Mouse (Mus musculus) left cerebral cortex, adult 9 months (tissue): Measurements from ENCODE around the gene Efna5.

Experiments
- DNase-seq, 2 experiments: peaks; one replicate each; pipeline ENCODE4 v3.0.0; 2022; ENCODE audit warnings: low spot score in 2 of 2

Gene Efna5

DNA sequence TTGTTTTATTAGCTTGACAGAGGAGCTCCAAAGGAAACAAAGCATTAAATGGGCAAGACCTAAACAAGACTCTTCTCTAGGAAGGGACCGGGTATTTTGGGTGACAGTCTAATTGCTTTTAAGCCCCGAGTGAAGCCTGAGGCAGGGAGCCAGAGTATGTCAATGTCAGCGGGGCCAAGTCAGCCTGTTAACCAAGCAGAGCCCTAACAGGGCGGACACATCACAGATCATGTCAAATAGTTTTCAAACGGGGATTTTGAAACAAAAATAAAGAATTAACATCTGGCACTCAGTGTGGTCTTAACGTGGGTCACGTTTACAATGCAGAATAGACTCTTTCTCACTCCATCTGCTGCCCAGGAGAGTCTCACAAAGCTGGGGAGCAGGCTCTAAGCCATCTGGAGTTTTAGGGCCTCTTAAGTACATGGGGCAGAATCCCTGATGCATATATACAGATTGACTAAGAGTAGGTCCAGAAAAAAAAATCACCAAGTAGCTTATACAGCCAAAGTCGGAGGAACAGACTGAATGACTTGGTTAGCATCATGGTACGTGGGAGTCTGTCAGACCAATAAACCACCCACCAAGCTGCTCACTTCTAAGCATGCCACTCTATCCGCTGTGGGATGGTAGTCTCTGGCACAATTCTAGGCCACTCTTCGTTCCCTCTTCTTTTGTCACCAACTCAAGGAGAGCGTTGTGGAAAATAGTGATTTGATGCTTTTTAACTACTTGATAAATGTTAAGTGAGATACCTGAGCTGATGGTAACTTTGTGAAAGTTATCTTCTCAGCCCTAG lies 223.1 kb downstream of the Efna5 start:
- DNase-seq = no peak

DNA sequence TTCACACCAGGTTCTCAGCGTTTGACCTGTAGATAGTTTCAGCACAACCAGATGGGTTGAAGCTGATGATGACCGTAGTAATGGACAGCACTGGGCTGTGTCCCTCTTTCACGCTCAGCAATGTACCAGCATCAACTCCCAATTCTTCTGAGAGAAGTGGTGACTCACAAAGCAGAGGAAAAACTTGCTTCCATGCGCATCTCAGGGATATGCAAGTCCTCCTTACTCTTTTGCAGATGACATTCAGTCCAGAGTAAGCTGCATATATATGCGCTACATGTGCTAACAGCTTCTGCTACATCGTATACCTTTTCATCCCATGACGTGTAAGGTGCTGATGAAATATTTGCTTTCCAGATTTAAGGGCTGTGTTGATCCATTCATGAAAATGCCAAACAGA lies 224.1 kb downstream of the Efna5 start:
- no peak for DNase-seq

DNA sequence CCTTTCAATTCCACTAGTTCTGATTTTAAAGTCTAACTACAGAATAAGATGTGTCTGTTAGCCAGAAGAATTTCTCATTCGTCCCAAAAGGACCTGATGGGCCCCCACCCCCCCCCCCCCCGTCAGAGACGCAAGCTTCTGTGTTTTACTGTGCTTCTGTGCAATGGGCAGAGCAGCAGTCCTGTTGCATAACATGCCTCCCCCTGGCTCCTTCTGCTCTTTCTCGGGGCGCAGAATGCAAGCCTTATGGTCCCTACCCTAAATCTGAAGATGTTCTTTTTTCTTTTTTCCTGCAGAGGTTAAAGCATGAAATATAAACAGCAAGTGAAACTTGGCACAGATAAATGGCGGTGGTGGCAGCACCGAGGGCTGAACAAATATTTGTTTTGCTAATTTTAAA lies 224.5 kb downstream of the Efna5 start:
- peak in 1 of 2 experiments; percentile 33 for DNase-seq

DNA sequence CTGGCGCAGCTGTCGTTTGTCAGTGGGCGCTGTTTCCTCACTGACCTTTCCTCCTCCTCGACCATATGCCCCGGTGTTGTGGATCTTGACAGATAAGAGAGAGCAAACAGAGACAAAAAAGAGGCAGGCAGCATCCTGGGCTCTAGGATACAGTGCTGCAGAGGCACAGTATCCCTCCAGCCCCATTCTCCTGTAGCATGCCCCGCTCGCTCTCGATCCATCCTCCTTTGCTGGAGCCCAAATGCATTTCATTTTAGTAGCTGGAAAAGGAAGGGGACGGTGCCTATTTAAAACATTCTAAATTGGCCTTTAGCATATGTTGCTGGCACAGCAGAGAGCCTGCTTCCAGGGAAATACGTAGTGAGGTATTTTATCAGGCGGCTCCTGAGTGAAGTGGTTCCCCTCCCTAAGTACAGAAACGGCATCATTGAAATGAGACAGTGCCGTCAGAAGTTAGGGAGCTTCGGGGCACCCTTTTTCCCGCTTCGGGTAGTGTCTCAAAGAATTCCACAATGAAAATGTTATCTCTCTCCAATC lies 225.2 kb downstream of the Efna5 start:
- peak in 1 of 2 experiments; percentile 53 for DNase-seq

DNA sequence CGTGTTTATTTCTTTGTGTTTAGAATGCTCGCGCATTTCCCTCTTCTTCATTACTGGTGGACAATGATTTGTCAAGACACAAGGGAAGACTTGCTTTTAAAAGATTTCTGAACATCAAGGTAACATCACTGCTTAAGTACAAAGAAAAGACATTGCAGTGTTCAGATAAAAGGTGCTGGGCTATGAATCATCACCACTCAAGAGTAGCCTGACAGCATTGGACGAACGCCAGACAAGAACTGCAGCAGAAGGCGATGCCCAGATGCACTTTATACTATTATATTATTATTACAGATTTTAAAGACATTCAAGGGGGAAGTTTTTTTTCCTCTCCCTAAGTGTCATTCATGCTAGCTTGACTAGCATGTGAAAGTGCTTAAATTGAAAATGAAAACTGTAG lies 228.7 kb downstream of the Efna5 start:
- no peak for DNase-seq

DNA sequence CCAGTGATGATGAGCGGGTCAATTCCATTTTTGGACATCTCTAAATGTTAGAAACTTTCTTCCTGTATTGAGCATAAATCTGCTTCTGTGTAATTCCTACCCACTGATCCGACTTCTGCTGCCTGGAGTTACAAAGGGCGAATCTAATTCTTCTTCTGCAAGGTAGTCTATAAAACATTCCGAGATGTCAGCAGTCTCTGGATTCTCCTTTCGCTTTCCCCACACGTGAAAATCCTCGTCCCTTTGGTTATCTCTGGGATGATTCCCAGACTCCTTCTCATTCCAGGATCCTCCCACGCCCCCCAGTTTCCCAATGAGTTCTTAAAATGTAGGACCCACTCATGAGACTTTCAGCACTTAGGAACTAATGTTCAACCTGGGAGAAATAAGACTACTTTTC lies 229.4 kb downstream of the Efna5 start:
- no peak for DNase-seq

DNA sequence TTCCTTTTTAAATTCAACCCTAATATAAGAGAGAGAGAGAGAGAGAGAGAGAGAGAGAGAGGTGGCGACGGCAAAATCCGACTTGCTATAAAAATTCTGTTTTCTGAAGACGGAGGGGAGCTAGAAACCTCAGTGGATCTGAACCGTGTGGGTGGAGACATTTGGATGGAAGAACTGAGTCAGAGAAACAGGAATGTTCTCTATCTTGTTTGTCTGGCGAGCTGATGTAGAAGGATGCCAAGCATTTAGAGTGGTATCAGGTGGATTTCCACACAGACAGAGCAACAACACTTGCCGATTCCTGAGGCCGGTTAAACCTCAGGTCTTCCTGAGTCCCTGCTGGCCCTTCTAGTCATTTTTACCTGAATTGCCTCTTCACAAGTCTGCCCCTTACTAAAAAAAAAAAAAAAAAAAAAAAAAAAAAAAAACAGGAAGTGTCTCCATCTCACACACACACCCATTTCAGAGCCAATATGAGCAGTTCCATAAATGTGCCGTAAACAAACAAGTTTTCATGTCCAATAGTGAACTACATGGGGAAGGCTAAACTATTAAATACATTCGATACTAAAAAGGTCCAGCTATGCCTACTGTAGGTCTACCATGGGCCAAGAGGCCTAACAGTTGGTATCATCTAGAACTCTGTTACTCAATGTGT lies 231.7 kb downstream of the Efna5 start:
- peak in 1 of 2 experiments; percentile 54 for DNase-seq

DNA sequence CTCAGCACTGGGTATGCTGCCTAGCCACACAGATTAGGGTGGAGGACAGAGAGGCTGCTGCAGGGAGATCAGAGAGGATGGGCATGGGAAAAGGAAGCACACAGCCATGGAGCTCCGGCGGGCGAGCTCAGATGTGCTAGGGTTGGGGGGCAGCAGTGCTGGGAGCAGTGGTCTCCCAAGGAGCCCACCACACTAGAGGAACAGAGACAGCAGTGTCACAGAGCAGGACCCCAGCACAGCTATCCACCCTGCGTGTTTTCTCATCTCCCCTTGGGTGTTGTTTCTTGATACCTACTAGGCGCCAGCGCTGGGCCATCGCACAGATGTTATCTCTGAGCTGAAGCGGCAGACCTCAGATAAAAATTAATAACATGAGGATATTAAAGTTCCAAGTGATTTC lies 234.3 kb downstream of the Efna5 start:
- DNase-seq = no peak

DNA sequence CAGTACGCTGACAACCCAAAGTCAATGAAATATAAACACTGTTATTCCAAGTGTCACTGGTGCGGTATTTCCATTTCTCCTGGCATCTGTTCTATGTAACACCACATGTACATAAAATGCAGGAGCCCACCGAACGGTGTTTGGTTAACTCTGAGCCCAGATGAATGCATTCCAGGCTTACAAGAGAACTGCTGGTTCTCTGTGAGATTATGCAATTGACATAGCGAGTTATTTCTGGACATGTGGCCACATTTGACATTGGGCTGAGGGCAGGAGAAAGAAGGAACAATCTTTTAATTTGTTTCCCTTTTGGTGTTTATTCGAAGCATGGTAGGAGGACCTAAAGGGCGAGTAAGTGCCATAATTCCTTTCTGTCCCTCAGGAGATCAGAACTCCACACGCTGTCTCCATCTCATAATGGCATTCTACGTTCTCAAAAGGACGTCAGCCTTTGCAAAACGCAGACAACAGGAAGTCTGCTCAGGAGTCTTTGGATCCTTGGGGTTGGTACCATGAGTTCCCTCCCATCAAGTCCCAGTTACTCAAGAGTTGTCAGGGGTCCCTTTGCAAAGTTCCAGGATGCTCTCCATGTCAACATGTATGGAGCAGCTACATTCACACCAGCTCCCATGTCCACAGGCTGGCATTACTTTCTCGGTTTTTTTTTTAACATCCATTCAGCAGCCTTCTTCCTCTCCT lies 238.5 kb downstream of the Efna5 start:
- DNase-seq = no peak

DNA sequence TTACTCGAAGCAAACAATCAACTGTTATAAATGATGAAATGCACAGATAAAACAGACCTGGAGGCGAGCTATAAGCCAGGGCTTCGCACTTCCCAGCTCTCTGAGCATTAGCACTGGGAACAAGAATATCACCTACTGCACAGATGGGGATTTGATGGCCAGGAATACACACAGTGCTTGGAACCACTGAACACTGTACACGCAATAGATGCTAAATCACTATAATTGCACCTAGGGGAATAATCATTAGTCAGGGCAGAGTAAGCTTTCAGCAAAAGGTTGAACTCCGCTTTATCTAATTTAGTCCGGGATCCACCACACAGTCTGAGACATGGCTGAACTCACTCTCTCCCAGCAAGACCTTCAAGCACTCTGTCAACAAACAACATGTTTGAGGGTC lies 240.5 kb downstream of the Efna5 start:
- no peak for DNase-seq

DNA sequence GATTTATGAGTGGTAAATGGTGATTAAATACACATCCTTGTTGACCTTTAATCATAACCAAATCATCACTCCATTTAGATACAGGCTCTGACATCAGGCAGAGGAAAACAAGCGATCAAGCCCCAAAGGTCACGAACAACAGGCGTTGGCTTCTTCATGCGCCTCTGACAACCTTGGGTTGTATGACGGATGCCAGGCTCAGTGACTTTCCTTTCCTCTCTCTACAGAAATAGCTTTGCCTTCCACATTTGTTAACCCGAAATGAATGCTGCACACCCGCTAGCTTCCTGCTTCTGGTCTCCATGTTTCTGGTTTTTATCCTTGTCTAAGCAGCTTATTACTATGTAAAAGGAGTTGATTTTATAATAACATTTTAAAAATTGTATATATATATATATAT lies 244.2 kb downstream of the Efna5 start:
- DNase-seq = no peak

DNA sequence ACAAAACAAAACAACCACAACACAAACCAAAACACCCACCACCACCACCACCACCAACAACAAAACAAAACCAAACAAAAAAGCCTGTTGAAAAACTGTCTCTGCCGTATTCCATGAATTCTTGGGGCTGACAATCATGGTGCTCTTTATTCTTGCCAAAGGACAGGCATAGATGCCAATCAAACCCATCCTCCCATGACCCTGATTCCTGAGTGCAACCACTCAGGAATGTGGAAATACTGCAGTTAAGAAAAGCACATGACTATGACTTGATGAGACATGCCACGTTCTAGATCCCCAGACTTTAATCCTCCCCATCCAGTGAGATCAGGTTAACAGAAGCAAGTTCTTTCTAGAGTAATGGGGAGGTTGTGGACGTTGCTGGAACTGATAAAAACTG lies 246.2 kb downstream of the Efna5 start:
- DNase-seq = no peak

DNA sequence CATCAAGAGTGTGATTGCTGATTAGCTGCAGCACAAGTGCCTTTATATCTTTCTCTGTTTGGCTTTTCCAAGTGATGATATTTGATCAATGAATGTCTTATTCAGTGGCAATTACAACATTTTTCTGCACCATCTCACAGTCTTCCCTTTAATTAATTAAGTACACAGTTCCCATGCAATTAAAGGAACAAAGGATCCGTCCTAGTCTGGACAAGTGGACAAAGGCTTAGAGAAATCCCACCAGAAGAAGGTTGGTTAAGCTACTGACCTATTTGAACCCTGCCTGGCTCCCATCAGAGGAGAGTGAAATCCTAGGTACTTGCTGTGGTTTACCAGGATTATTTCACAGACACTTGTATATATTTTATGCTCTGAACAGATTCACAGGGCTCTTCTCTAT lies 252.6 kb downstream of the Efna5 start:
- no peak for DNase-seq

DNA sequence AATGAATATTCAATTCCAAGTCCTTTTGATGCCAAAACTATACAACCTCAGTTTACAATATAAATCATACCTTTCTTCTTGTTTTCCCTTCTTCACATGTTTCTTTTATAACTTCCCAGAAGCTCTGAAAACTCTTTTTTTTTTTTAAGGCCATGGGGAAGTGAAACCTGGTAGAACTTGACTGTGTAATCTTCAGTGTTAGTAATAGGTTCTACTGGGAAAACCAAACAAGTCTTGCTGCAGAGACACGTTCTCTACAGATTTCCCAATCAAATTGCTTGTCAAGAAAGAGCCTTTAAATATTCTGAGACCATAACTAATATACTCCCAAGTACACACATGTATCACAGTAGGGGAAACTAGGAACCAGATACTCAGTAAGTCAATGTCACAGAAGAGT lies 253.6 kb downstream of the Efna5 start:
- DNase-seq = no peak

DNA sequence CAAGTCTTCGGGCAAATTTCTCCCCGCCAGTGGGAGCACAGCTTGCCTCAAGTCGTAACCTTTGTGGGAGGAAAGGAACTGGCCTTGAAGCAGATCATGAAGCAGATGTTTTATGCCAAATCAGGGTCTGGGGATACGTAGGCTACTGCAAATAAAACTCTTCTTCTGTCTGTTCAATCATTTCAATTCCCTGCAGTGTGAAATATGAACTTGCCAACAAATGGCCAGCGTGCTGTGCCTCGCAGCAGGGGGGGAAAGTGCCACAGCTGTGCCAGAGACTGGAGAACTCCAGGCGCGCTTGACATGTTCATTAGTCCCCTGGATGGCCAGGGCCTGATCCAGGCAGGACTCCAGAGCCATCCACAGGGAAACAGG lies 255.5 kb downstream of the Efna5 start:
- no peak for DNase-seq

DNA sequence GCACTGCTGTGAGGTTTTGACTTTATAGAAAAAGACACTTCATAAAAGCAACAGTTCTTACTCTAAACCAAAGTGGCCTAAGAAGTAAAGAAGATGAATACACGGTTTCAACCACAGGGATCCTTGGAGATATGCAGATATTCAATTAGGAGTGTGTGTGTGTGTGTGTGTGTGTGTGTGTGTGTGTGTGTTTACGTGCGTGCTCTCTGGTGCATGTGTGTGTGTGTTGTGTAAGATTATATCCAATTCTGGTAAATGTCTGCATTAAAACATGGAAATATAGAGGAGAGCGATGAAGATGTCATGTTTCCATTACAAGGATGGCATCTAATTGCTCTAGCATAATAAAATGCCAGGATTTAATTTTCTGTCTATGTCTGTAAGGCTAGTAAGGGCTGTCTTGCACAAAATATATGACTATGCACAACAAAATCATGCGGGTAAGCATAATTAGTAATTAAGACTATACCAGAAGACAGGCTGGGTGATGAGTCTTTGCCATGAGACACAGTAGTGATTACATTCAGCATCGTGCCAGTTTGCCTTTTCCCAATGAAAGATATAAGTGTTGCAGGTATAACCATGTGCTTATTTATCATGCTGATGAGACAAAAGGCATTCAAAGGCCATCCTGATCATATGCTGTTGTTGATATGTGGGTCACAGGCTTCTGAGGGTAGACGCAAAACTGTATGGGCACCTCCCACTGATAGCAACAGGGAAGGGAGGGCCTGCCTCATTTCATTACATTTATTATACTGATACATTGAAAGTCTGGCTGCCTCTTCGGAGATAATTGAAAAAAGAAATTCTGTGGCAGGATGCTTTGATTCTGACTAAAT lies 256.1 kb downstream of the Efna5 start:
- DNase-seq = no peak

DNA sequence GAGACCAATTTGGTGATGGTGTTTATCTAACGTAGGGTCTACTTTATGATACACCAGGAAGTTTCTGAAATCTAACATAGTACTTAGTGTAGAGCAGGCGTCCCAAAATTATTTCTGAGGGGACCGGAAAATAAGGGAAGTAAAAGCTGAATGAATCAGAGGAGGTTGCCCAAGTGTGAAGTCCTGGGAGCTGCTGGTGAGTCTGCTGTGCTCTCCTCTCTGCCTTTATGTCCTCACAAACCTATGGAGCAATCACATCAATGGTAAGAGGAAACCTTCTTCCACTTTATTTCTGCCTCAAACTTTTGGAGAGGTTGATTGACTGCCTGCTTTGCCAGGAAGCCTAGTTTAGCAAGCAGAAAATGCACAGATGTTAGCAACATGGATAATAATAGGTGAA lies 257.9 kb downstream of the Efna5 start:
- no peak for DNase-seq

DNA sequence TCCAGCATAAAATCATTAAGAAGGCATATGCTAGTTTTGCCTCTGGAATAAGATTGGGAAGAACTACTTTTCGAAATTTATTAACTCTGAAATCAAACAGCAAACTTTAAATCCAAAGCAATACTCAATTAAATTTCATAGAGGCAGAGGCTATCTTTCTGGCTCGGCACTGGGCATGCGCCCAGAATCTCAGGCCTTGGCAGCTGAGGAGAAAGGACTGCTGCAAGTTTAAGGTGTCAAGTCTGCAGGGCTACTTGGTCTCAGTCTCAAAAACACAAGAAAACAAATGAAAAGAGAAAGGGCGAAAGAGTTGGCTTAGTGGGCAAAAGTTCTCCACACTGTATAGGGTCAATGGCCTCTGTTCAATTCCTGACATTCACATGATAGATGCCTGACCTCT lies 258.6 kb downstream of the Efna5 start:
- DNase-seq = no peak

DNA sequence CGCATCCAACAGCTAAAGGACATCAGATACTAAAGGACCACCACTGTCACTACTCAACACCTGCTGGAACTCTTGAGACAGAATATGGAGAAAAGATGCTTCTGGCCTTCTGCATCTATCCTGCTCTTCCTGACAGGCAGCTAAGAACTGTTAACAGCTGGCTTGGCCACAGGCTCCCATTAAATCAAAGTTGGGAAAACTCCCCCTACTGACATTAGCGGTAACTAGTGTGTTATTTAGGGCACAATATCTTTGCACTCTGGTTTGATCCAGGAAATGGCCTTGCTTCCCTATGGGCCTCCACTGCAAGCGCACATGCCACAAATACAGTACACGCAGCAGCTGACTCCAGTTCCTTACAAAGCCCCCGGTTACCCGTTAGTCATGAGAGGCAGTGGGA lies 266.0 kb downstream of the Efna5 start:
- DNase-seq = no peak

DNA sequence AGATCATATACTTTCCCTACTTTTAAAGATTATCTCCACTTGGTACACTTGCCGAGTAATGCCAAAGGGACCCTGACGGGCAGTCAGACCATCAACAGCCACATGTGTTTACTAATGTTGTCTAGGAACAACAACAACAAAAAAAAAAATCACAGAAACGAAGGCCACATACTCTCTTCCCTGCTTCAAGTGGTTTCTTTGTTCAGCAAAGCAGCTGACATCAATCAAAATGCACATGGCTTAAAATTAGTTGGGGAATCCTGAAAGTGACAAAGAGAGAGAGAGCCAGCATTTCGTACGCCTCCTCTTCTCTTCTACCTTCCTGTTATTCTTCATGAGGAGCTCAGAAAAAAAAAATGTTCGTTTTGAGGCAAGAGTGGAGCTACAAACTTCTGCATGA lies 266.4 kb downstream of the Efna5 start:
- no peak for DNase-seq

DNA sequence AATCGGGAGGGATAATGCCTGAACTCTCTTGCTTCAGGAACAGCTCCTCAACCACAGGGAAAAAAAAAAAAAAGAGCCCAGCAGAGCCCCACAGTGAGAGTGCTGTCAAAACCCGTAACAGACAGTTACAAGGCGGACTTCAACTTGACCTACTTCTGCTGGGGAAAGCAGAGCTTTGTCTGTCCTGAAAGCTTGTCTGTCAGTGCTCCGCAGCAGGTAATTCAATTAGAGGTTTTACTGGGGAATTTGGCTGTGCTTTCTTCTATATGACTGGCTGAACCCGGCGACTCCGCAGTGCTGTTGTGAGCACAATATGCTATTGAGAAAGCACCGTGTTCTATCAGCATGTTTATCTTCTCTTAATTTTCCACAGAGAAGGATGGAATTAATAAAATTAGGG lies 266.9 kb downstream of the Efna5 start:
- DNase-seq = no peak

DNA sequence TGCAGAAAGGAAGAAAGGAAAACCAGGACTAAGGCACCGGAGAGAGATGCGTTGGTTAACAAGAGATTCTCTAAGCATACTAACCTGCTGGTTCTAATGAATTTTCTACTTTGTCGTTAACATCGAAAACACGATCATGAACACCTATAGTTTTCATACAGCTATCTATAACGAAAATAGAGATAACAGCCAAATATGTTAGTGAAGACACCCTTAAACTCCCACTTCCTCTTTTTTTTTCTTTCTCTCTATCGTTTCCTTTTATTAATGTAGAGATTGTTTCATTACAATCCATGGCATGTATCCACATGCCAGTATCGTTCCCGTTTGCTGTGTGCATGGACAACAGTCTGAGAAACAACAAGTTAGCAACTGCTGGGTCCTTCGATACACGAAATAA lies 267.9 kb downstream of the Efna5 start:
- no peak for DNase-seq
